Mouse (Mus musculus): ENCODE measurements around the gene Plekha4. TPM values are rescaled to one million over a fixed set of nuclear protein-coding genes. Genes with fewer than 3 reads are reported as not detected.
"Not testable (repeated sequence)": the region's sequence is repeated elsewhere in the genome, so short reads cannot be mapped to it uniquely, and the experiment has no call there.

Plekha4 gene
- total RNA-seq (2021) = 1 to 10 TPM; 3.0 to 5.9 TPM
- 9.8 and 15.6 TPM in 2 replicates for polyA plus RNA-seq (2012; rRNA removed)
- long read RNA-seq = 0 reads

- DNase-seq = peak; percentile 96
Measured at GRCm38 (mm10) chr7:45525809-45526473, at the start of gene Plekha4, which contains the start of gene Ppp1r15a. Gene Plekha4, plus strand, starts transcription at chr7:45526330. Gene Ppp1r15a, minus strand, starts transcription at chr7:45526268.

DNA sequence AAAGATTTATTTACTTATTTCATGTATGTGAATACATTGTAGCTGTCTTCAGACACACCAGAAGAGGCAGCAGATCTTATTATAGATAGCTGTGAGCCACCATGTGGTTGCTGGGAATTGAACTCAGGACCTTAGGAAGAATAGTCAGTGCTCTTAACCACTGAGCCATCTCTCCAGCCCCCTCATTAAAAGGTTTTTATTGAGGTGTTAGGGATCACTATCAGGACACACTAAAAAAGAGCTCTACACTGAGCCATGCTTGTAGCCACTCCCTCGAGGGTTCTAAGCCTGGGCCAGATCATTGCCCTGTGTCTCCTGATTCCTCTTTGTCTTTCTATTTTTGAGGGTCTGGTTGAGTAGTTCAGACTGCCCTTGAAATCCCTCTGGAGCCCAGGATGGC, 49.7 kb upstream of the Plekha4 start:
- no peak for DNase-seq

DNA sequence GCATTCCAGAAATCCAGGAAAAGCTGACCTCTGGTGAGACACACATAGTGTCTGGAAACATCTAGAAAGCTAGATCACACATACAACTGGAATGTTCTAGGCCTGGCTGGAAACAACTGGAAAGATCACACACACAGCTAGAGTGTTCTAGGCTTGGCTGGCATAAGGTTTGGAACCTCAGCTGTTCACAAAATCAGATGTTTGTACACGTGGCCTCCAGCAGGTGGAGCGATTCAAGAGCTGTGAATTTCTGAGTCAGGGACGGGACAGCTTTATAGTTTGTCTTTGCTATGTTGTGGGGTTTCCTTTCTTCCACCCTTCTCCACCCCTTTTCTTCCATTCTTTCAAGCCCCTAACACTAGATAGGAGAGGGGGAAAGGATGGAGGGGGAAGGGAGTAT, 49.1 kb upstream of the Plekha4 start:
- DNase-seq = peak; percentile 71

DNA sequence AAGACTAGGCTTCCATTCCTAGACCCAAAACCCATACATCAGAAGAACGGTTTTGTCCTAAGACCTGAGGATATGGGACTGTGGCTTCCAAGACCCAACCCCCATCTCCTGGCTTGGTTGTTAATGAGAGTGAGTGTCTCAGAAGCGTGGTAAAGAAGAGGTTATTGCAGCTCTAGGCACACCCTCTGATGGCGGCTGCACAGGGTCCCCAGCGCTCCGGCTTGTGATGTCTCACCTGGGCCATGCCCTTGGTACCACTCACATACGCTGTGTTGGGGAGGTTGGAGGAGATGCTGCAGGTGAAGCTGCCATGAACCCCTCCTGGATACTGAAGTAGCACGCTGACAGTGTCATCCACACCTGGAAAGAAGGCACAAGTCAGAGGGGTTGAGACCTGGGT, 47.4 kb upstream of the Plekha4 start:
- no peak for DNase-seq

- not testable (repeated sequence) for DNase-seq
Measured at GRCm38 (mm10) chr7:45480310-45480709, 45.8 kb upstream of the Plekha4 start.

DNA sequence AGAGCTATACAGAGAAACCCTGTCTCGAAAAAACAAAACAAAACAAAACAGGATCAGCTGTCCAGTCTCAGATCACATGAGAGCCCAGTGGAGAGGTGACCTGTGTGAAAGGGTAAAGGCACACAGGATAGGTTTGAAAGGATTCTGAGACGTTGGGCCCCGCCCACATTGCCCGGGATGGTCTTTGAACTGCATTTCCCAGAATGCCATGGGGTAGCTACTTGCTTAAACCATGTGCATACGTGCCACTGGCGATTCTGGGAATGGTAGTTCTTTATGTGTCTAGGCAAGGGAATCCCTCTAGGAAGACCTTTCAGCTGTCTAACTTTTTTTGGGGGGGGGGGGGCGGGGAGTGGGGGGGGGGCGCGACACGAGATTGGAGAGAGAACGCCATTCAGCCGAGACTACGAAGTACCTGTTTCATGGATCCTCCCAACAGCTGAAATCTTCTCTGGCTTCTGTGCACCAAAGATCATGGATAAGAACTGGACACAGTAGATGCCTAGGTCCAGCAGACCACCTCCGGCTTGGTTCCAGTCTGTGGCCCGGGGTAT, 44.7 kb upstream of the Plekha4 start, which contains the start of gene Tulp2:
Gene Tulp2, plus strand, starts transcription at position 504 of the 554 bp plus-strand sequence.
- peak; percentile 71 for DNase-seq

- DNase-seq = no peak
Measured at GRCm38 (mm10) chr7:45482166-45482565, 44.0 kb upstream of the Plekha4 start.

DNA sequence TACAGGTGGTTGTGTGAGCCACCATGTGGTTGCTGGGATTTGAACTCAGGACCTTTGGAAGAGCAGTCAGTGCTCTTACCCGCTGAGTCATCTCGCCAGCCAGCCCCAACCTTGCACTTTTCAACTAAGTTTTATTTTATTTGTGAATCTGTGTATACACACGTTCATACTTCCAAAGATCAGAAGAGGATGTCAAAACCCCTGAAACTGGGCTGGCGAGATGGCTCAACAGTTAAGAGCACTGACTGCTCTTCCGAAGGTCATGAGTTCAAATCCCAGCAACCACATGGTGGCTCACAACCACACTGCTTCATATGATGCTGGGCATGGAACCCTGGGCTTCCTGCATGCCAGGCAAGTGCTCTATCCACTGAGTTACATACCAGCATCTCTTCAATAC, 41.1 kb upstream of the Plekha4 start:
- peak; percentile 64 for DNase-seq

DNA sequence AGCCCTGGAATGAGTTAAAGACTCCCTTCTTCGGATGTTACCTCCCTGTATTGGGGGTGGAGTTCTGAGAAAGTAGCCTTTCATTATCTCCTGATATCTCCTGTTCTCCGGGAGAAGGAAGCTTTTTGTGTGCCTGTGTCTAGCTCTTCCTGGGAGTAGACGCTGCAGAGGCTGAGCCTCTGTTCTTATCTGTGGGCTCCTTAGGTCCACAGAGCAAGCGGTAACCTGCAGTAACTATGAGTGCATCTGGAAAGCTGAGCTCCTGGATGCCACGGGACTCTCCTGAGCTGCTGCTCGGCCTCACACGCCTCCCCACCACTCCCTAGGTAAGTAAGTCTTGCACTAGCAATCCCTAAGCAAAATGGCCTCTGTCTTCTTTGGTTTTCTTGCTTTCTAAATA, 40.0 kb upstream of the Plekha4 start:
- no peak for DNase-seq

DNA sequence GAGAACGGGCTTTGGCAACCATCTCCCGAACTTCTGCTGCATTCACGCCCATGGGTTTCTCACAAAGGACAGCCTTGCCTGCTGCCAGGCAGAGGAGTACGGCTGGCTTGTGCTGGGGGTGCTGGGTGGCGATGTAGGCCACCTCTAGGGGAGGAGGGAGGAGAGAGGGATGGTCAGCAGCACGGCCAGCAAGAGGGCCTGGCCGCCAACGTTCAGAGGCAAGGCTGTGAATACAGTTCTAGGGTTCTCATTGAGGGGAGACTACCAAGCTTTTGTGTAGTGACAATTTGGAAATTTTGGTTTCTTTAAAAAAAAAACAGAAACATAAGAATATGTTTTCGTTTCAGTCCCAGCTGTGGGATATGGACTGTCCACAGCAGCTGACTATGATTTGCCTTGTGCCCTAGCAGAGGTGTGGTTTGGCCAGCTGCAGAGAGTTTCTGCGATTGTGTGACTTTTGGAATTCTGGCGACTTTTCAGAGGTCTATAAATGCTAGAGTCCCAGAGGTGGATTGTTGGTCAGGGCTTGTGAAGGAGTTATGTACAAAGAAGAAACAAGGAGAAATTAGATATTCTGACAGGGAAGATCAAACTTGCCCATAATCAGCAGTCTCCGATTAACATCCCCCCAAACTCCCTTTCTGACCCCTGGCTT, 39.2 kb upstream of the Plekha4 start, which contains the start of gene Gm45808:
Gene Gm45808, minus strand, starts transcription at position 51 of the 655 bp plus-strand sequence.
- DNase-seq = no peak

- DNase-seq = no peak
Measured at GRCm38 (mm10) chr7:45487861-45488292, 38.3 kb upstream of the Plekha4 start.

- DNase-seq = peak; percentile 90
Measured at GRCm38 (mm10) chr7:45488293-45489204, 37.6 kb upstream of the Plekha4 start, which contains the start of gene Dhdh. Gene Dhdh, minus strand, starts transcription at chr7:45488805.

GRCm38 (mm10) chr7:45489578-45489977, 36.6 kb upstream of the Plekha4 start:
- no peak for DNase-seq

DNA sequence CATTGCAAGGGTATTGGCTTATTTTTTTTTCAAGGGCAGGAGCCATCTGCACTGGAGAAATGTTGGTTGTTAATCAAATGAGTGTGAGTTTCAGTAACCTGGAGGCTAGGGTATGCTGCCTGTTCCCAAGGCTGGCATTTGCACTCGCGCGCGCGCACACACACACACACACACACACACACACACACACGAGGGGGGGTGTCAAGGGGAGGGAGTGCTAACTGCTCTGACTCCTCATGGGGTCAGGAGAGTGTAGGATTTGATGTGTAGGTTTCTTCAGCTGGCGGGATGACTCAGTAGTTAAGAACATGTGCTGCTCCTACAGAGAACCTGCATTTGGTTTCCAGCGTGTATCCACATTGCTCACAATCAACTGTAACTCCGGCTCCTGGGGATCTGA, 35.3 kb upstream of the Plekha4 start:
- DNase-seq = peak; percentile 57

GRCm38 (mm10) chr7:45491264-45491663, 34.9 kb upstream of the Plekha4 start:
- DNase-seq = peak; percentile 75

GRCm38 (mm10) chr7:45492225-45492844, 33.8 kb upstream of the Plekha4 start:
- DNase-seq = no peak

- no peak for DNase-seq
Measured at GRCm38 (mm10) chr7:45492951-45493350, 33.2 kb upstream of the Plekha4 start.

DNA sequence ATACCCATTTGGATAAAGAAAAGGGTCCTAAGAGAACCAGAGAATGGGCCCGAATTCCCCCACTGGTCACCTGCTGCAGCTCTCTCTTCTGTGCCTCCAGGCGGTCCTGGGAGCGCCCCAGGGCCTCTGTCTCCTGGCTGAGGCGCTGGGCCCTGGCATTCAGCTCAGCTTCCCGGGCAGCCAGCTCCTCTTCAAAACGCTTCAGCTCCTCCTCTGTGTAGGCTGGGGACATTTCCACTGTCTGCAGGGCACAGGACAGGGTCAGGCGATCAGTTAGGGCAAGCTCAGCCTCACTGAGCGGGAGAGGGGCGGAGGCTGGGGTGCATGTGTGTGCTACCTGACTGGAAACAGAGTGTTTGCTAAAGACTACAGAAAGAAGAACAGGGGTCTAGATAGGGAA, 31.6 kb upstream of the Plekha4 start:
- no peak for DNase-seq

DNA sequence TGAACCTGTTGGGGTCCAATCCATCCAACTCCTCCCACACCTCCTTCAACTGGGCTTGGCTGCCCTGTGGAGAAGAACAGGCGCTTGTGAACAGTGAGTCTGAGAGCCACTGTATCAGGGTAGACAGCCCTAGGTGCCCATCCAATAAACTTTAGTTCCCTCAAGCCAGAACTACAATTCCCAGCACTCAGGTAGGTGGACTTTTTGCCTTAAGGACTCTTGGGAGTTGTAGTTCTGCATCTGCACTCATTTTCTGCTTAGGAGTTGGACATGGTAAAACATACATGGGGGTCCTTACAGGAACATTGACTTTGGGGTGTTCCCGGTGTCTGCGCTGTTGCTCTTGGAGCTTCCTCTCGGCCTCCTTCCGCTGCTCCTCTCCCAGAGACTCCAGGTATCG, 27.7 kb upstream of the Plekha4 start:
- DNase-seq = no peak

DNA sequence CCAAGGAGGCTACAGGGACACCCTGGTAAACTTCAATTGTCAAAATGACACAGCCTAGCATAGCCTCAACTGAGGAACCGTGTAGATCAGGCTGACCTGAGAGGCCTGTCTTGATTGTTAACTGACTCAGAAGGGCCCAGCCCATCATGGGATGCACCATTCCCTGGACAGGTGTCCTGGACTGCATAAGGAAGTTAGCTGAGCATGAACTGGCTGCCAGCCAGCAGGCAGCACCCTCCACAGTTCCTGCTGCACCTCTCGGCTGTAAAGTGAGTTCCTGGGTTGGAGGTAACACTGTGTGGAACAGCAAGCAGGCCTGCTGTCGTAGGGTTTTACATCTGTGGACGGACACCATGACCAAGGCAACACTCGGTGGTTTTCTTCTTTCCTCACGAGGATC, 18.5 kb upstream of the Plekha4 start:
- DNase-seq = no peak

GRCm38 (mm10) chr7:45508561-45508960, 17.6 kb upstream of the Plekha4 start:
- DNase-seq = no peak
